Mouse (Mus musculus): Measurements from ENCODE around the gene Cacna1c. TPM values are rescaled to one million over a fixed set of nuclear protein-coding genes. Genes with fewer than 3 reads are reported as not detected.

Cacna1c gene
- 0.90 and 1.0 TPM in 2 replicates for polyA plus RNA-seq (2011; ENCODE audit: insufficient read depth, insufficient read length, low read depth, missing spikeins)

- Histone ChIP-seq H3K27me3 (ENCODE audit: control insufficient read depth, insufficient read depth, low read length, poor library complexity, severe bottlenecking) (no peaks in the 10 kb centered on the region), H3K4me1 (ENCODE audit: control insufficient read depth, insufficient read depth, low read length) (peaks cover 2% of the 10 kb centered on the region), H3K36me3 (ENCODE audit: control insufficient read depth, insufficient read depth, low read length, poor library complexity, severe bottlenecking) (no peaks in the 10 kb centered on the region), H3K27ac (ENCODE audit: insufficient read depth, low read length) (no peak within 1 kb of the TSS), H3K4me3 (ENCODE audit: low read depth, low read length) (no peak within 1 kb of the TSS), H3K9me3 (replicated peaks; ENCODE audit: control insufficient read depth, insufficient read depth, low read length, poor library complexity, severe bottlenecking) (peaks cover 8% of the 10 kb centered on the region), H3K9ac (ENCODE audit: low read depth, poor library complexity, severe bottlenecking) (no peak within 1 kb of the TSS)
- no peak for TF ChIP-seq EP300 (IDR thresholded peaks at IDR 0.05; ENCODE audit: insufficient read depth, low read depth, low read length)
- TF ChIP-seq CTCF (IDR thresholded peaks at IDR 0.05; ENCODE audit: low read depth, low read length) = no peak
- no peak for TF ChIP-seq POLR2A (IDR thresholded peaks at IDR 0.05; ENCODE audit: insufficient read depth, low read length)
Observed at GRCm38 (mm10) chr6:119196382-119197305, at the start of gene Cacna1c. Cacna1c (minus strand) TSS chr6:119196418.

- no peak overlapping the region for H3K4me3 ChIP-seq (ENCODE audit: low read depth, low read length)
- no peak overlapping the region for H3K27ac ChIP-seq (ENCODE audit: insufficient read depth, low read length)
- no peaks in the 10 kb centered on the region for H3K36me3 ChIP-seq (ENCODE audit: control insufficient read depth, insufficient read depth, low read length, poor library complexity, severe bottlenecking)
- no peaks in the 10 kb centered on the region for H3K4me1 ChIP-seq (ENCODE audit: control insufficient read depth, insufficient read depth, low read length)
- no peak overlapping the region for H3K9ac ChIP-seq (ENCODE audit: low read depth, poor library complexity, severe bottlenecking)
- TF ChIP-seq CTCF (IDR thresholded peaks at IDR 0.05; ENCODE audit: low read depth, low read length) (no peak), EP300 (IDR thresholded peaks at IDR 0.05; ENCODE audit: insufficient read depth, low read depth, low read length) (no peak), POLR2A (IDR thresholded peaks at IDR 0.05; ENCODE audit: insufficient read depth, low read length) (no peak)
- no peaks in the 10 kb centered on the region for H3K27me3 ChIP-seq (ENCODE audit: control insufficient read depth, insufficient read depth, low read length, poor library complexity, severe bottlenecking)
- H3K9me3 ChIP-seq (replicated peaks; ENCODE audit: control insufficient read depth, insufficient read depth, low read length, poor library complexity, severe bottlenecking) = peaks cover 2% of the 10 kb centered on the region; the same call in 1 of the 2 replicates
Observed at GRCm38 (mm10) chr6:119240871-119241705, 44.9 kb upstream of the Cacna1c start.

- TF ChIP-seq CTCF (IDR thresholded peaks at IDR 0.05; ENCODE audit: low read depth, low read length) (no peak), POLR2A (IDR thresholded peaks at IDR 0.05; ENCODE audit: insufficient read depth, low read length) (no peak), EP300 (IDR thresholded peaks at IDR 0.05; ENCODE audit: insufficient read depth, low read depth, low read length) (no peak)
- Histone ChIP-seq H3K4me3 (ENCODE audit: low read depth, low read length) (no peak overlapping the region), H3K27ac (ENCODE audit: insufficient read depth, low read length) (no peak overlapping the region), H3K9ac (ENCODE audit: low read depth, poor library complexity, severe bottlenecking) (no peak overlapping the region), H3K36me3 (ENCODE audit: control insufficient read depth, insufficient read depth, low read length, poor library complexity, severe bottlenecking) (no peaks in the 10 kb centered on the region), H3K27me3 (ENCODE audit: control insufficient read depth, insufficient read depth, low read length, poor library complexity, severe bottlenecking) (no peaks in the 10 kb centered on the region), H3K4me1 (ENCODE audit: control insufficient read depth, insufficient read depth, low read length) (no peaks in the 10 kb centered on the region), H3K9me3 (replicated peaks; ENCODE audit: control insufficient read depth, insufficient read depth, low read length, poor library complexity, severe bottlenecking) (no peaks in the 10 kb centered on the region)
Observed at GRCm38 (mm10) chr6:119240256-119240655, 44.0 kb upstream of the Cacna1c start.

- Histone ChIP-seq H3K36me3 (ENCODE audit: control insufficient read depth, insufficient read depth, low read length, poor library complexity, severe bottlenecking) (no peaks in the 10 kb centered on the region), H3K27me3 (ENCODE audit: control insufficient read depth, insufficient read depth, low read length, poor library complexity, severe bottlenecking) (no peaks in the 10 kb centered on the region), H3K27ac (ENCODE audit: insufficient read depth, low read length) (no peak overlapping the region), H3K9ac (ENCODE audit: low read depth, poor library complexity, severe bottlenecking) (no peak overlapping the region), H3K4me1 (ENCODE audit: control insufficient read depth, insufficient read depth, low read length) (no peaks in the 10 kb centered on the region), H3K9me3 (replicated peaks; ENCODE audit: control insufficient read depth, insufficient read depth, low read length, poor library complexity, severe bottlenecking) (no peaks in the 10 kb centered on the region), H3K4me3 (ENCODE audit: low read depth, low read length) (no peak overlapping the region)
- TF ChIP-seq CTCF (IDR thresholded peaks at IDR 0.05; ENCODE audit: low read depth, low read length) (no peak), POLR2A (IDR thresholded peaks at IDR 0.05; ENCODE audit: insufficient read depth, low read length) (no peak), EP300 (IDR thresholded peaks at IDR 0.05; ENCODE audit: insufficient read depth, low read depth, low read length) (no peak)
Observed at GRCm38 (mm10) chr6:119239341-119240005, 43.3 kb upstream of the Cacna1c start.

- H3K36me3 ChIP-seq (ENCODE audit: control insufficient read depth, insufficient read depth, low read length, poor library complexity, severe bottlenecking) = no peaks in the 10 kb centered on the region
- no peaks in the 10 kb centered on the region for H3K9me3 ChIP-seq (replicated peaks; ENCODE audit: control insufficient read depth, insufficient read depth, low read length, poor library complexity, severe bottlenecking)
- H3K4me3 ChIP-seq (ENCODE audit: low read depth, low read length) = no peak overlapping the region
- no peaks in the 10 kb centered on the region for H3K27me3 ChIP-seq (ENCODE audit: control insufficient read depth, insufficient read depth, low read length, poor library complexity, severe bottlenecking)
- no peak for TF ChIP-seq CTCF (IDR thresholded peaks at IDR 0.05; ENCODE audit: low read depth, low read length)
- no peak for TF ChIP-seq POLR2A (IDR thresholded peaks at IDR 0.05; ENCODE audit: insufficient read depth, low read length)
- TF ChIP-seq EP300 (IDR thresholded peaks at IDR 0.05; ENCODE audit: insufficient read depth, low read depth, low read length) = no peak
- no peak overlapping the region for H3K9ac ChIP-seq (ENCODE audit: low read depth, poor library complexity, severe bottlenecking)
- no peak overlapping the region for H3K27ac ChIP-seq (ENCODE audit: insufficient read depth, low read length)
- H3K4me1 ChIP-seq (ENCODE audit: control insufficient read depth, insufficient read depth, low read length) = no peaks in the 10 kb centered on the region
Observed at GRCm38 (mm10) chr6:119237427-119237989, 41.3 kb upstream of the Cacna1c start.

Measured in ES-Bruce4 (cell line).